Mouse (Mus musculus) right cerebral cortex, postnatal 4 days (tissue): ENCODE data around the gene Srcap.
A peak's percentile ranks its signal among the peaks of the same experiment; 100 is the strongest.
"Not testable (repeated sequence)": the region's sequence is repeated elsewhere in the genome, so short reads cannot be mapped to it uniquely, and the experiment has no call there.

Experiments
- DNase-seq: peaks from one replicate; pipeline ENCODE4 v3.0.0-alpha.2; 2022

The Srcap gene

DNA sequence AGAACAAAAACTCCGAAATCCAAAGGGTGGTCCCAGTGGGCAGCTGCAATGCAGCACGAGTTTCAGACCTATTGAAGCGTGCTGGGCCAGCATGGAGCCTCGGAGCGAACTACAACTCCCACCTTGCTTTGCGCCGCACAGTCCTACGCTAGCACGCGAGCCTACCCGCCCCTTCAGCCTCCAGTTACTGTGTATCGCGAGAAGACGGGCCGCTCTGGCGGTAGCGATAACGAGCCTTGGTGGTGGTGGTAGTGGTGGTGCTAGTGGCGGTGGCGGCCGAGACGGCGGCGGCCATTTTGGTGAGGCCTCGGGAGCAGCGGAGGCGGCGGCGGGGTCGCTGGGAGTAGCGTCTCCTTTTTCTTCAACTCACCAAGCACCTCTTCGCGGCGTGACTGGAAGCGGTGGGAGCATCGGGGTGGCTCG is at the start of gene Srcap:
Srcap (plus strand) TSS at position 176 of the 423 bp plus-strand sequence.
- peak; percentile 90 for DNase-seq

GRCm38 (mm10) chr7:127465191-127465590 is 46.6 kb upstream of the Srcap start:
- no peak for DNase-seq

- DNase-seq = not testable (repeated sequence)
Observed at GRCm38 (mm10) chr7:127465670-127466069, 46.1 kb upstream of the Srcap start.

- no peak for DNase-seq
Observed at GRCm38 (mm10) chr7:127466606-127467005, 45.2 kb upstream of the Srcap start.

DNA sequence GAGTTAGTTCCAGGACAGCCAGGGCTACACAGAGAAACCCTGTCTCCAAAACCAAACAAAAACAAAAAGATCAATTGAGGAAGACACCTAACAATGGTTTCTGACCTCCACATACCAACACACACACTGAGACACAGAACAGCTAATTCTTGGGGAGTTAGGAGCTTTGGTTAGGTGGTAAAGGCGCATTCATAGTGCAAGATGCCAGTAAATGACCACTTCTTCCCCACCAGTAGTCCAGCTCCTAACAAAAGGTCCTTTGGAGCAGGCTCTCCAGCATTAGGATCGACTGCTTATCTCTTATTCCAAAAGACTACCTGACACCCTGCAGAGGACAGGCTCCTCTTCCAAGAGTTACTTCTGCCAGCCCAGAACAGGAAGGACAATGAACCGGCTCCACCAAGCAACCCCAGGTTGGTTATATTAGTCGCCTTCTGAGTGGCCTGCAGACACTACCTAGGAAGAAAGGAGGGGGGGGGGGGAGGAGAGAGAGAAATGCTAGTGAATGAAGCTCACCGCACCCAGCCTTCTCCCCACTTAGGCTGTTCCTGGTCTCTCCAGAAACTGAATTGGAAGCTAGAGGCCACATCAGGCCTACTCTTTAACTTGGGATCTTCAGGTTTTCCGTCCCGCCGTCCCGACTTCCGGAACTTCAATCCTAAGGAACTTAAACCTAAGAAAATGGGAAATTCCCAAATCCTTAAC is 41.6 kb upstream of the Srcap start:
- DNase-seq = peak; percentile 32

DNA sequence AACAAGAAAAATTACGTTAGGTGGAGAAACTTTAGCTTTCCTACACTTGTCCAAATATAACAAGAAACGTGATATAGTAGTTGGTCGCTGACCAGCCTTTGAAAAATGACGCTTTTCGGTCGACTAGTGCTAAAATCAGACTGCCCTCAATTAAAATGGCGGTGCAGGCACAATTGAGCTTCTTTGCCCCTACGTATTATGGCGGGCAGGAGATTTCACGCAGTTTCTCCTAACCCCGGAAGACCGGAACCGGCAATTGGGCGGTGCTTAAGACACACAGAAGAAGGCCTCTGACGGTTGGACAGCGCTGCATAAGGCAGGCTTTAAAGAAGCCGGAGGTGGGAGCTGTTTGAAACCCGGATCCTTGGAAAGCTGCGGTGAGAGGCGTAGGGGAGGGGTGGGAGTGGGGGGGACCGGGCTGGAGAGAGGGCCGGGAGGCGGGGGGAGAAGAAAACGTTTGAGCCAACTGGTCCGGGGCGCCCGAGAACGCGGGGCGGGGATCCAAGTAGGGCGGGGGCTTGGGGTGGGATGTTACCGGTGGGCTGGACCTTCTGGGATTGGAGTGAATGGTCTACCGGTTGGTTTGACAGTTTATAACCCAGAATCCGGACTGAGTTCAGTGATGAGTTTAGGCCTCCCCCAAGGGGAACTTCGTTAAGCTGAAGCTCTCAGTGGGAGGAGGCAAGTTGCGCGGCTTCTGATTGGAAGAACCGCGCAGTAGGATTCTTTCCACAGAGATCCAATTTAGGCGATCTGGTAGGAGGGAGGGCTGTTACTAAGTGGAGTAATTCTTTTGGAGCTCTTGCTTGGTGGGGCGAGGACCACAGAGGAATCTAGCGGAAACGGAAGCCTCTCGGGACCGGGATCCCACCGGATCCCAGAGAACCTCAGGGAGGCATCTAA is 40.8 kb upstream of the Srcap start:
- peak; percentile 92 for DNase-seq

GRCm38 (mm10) chr7:127471646-127472010 is 40.2 kb upstream of the Srcap start:
- peak; percentile 51 for DNase-seq

DNA sequence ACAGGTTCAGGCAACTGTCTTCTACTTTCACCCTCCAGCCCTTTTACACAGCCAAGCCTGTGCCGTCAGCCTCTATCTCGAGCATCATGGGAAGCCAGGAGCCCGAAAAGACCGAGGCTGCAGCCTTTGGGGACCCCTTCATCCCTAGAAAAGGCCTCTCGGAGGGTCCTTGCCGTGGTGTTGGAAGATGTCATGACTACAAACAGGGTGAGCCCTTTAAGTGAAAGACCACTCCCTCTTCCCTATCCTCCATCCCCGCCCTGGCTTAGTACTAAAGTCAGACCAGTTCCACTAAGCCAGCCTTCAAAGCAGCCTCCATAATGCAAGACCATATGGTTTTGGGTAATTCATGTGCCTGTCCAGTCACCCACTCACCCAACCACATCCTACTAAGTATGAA is 39.7 kb upstream of the Srcap start:
- DNase-seq = no peak

DNA sequence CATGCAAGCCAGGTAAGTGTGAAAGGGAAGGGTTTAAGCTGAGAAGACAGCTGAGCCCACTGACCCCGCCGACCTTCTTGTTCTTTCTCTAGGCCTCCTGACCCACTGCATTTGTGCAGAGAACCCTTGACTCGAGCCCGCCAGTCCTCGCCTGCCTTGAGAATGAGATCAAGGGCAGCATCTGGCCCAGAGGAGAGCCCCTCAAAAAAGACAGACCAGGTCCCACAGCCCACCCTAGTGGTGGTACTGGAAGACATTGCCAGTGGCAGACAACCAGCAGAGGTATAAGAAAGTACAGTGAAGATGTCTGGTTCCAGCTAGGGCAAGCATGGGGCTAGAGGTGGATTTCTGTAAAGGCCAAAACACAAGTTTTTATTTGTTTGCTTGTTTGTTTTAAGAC is 38.1 kb upstream of the Srcap start:
- peak; percentile 35 for DNase-seq

- DNase-seq = no peak
Observed at GRCm38 (mm10) chr7:127474378-127475070, 37.3 kb upstream of the Srcap start.

DNA sequence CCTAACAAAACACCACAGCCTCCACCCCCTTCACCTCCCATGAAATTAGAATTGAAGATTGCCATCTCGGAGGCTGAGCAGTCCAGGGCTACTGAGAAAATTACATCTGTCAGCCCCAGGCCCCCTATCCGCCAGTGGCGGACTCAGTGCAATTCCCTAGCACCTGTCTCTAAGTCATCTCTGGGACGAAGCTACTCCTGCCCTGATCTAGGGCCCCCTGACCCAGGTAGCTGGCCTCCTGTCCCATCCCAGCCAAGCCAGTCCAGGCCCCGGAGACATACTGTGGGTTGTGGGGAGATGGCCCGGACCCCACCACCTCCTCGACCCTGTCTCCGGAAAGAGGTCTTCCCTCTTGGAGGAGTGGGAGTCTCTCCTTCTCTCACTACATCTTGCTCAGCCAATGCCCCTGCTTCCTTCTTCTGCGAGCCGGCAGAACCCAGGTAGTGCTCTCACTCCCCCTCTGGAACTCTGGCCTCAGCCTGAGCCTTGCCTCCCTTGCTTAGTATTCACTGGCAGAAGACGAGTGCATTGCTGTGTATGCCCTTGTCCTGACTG is 36.5 kb upstream of the Srcap start:
- no peak for DNase-seq

DNA sequence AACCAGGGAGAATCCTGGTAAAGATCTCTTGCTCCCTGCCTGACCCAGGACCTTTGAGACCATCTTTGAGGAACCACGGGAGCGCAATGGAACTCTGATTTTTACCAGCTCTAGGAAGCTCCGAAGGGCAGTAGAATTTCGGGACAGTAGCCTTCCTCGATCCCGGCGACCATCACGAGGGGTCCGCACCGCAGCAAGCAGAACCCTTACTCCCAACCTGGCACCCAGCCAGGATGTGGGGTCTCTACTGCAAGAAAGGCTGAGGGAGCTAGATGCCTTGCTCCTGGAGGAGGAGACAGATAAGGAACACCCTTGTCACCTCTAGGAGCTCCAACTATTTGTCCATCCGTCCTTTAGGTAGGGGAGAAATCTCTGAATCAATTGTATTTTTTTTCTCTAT is 35.4 kb upstream of the Srcap start:
- DNase-seq = peak; percentile 43

DNA sequence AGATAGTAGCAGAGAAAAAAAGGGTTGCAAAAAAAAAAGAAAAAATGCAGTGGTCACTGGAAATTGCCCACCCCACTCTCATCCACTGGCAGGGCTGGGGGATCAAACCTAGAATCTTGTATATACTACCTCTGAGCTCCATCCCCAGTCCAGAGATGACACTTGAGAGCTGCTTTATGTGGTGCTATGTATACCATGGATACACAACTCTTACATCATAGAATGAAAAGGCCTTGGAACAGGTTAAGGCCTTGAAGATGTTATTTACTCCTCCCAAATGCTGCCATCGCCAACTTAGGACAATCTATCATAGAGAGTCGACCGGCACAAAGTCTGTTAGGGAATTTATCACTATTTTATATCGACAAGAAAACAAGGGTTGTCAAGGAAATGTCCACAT is 34.9 kb upstream of the Srcap start:
- DNase-seq = no peak

- DNase-seq = peak; percentile 99
Observed at GRCm38 (mm10) chr7:127477687-127478634, 33.8 kb upstream of the Srcap start.

- peak; percentile 91 for DNase-seq
Observed at GRCm38 (mm10) chr7:127478635-127479317, 33.0 kb upstream of the Srcap start, which contains the start of gene Fbrs. Fbrs (plus strand) TSS chr7:127479199.

DNA sequence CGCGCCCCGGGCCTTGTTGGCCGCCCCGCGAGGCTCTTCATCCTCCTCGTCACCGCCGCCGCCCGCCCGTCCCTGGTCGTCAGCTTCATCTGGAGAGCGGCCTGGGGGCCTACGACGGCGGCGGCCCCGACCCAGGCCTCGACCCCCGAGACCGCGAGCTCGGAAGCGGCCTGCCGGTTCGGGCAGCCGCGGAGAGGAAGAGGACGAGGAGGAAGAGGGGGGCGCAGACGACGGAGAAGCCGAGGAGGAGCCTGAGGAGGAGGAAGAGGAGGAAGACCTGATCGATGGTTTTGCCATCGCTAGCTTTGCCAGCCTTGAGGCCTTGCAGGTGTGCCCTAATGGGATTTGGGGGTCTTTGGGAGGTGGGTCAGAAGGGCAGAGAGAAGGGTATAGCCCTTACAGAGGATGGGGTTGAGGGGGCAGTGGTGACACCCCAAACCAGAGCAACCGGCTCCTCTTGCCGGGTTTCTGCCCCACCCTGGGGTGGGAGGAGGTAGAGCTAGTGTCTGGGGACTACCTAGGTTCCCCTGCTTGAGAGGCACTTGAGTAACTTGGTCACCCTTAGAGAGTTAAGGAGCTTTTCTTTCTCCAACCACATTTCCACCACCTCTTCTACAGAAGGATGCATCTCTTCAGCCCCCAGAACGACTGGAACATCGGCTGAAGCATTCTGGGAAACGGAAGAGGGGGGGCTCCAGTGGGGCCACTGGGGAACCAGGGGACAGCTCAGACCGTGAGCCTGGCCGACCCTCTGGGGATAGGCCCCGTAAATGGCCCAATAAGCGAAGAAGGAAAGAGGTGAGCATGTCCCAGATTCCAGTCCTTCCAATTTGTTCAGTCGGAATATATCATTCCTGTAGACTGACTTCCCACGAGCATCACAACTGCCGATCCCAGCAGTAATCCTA is 32.2 kb upstream of the Srcap start:
- DNase-seq = no peak

DNA sequence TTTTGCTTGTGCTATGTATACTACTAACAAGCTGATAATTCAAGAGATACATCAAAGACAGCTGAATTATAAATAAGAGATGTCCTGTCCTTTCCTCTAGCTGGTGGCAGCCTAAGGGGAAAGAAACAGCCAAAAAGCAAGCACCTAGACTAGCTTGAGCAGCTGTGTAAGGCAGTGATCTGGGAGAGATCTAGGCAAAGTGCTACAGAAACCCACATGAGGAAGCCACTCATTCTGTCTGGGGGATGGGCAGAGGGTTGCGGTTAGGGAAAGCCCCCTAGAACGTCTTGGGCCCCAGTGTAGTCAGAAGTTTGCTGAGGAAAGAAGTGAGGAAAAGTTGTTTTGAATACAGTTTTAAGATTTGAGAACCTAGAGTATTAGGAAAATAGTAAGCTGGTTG is 31.5 kb upstream of the Srcap start:
- no peak for DNase-seq

GRCm38 (mm10) chr7:127485416-127485815 is 26.4 kb upstream of the Srcap start:
- DNase-seq = no peak

GRCm38 (mm10) chr7:127488364-127488763 is 23.4 kb upstream of the Srcap start:
- DNase-seq = not testable (repeated sequence)

GRCm38 (mm10) chr7:127489982-127490381 is 21.8 kb upstream of the Srcap start:
- no peak for DNase-seq
